Mouse (Mus musculus): ENCODE measurements around the gene Tma7. TPM values are rescaled to one million over a fixed set of nuclear protein-coding genes. Genes with fewer than 3 reads are reported as not detected.

The Tma7 gene
- total RNA-seq, 2 experiments from 2014 or later, result 286 to 308 TPM

- DNase-seq (ENCODE audit: low spot score in 2 of 2), result peak; percentile 93 to 96
Measured at GRCm38 (mm10) chr9:109073661-109074573, 8.5 kb downstream of the Tma7 start, which contains the start of gene Atrip. TSS of gene Atrip (minus strand) at chr9:109074124.

GRCm38 (mm10) chr9:109068095-109068735 is 14.2 kb downstream of the Tma7 start:
- no peak for DNase-seq (ENCODE audit: low spot score in 2 of 2)

GRCm38 (mm10) chr9:109060898-109061295 is 21.5 kb downstream of the Tma7 start:
- no peak for DNase-seq (ENCODE audit: low spot score in 2 of 2)

- no peak for DNase-seq (ENCODE audit: low spot score in 2 of 2)
Measured at GRCm38 (mm10) chr9:109060184-109060897, 22.0 kb downstream of the Tma7 start.

GRCm38 (mm10) chr9:109059136-109059903 is 23.1 kb downstream of the Tma7 start, which contains the start of gene Trex1:
TSS of gene Trex1 (minus strand) at chr9:109059734.
- DNase-seq (ENCODE audit: low spot score in 2 of 2), result peak; percentile 78 to 95

- no peak for DNase-seq (ENCODE audit: low spot score in 2 of 2)
Measured at GRCm38 (mm10) chr9:109058006-109058765, 24.2 kb downstream of the Tma7 start.

- no peak for DNase-seq (ENCODE audit: low spot score in 2 of 2)
Measured at GRCm38 (mm10) chr9:109057543-109057942, 24.8 kb downstream of the Tma7 start.

GRCm38 (mm10) chr9:109056916-109057315 is 25.5 kb downstream of the Tma7 start:
- DNase-seq (ENCODE audit: low spot score in 2 of 2), result no peak

GRCm38 (mm10) chr9:109056081-109056690 is 26.2 kb downstream of the Tma7 start:
- no peak for DNase-seq (ENCODE audit: low spot score in 2 of 2)

- no peak for DNase-seq (ENCODE audit: low spot score in 2 of 2)
Measured at GRCm38 (mm10) chr9:109055271-109056030, 26.9 kb downstream of the Tma7 start.

GRCm38 (mm10) chr9:109054712-109055111 is 27.7 kb downstream of the Tma7 start:
- DNase-seq (ENCODE audit: low spot score in 2 of 2), result peak; percentile 75 to 80

GRCm38 (mm10) chr9:109053851-109054250 is 28.5 kb downstream of the Tma7 start:
- DNase-seq (ENCODE audit: low spot score in 2 of 2), result no peak

GRCm38 (mm10) chr9:109053366-109053765 is 29.0 kb downstream of the Tma7 start:
- no peak for DNase-seq (ENCODE audit: low spot score in 2 of 2)

GRCm38 (mm10) chr9:109052490-109053260 is 29.7 kb downstream of the Tma7 start:
- DNase-seq (ENCODE audit: low spot score in 2 of 2), result no peak

- no peak for DNase-seq (ENCODE audit: low spot score in 2 of 2)
Measured at GRCm38 (mm10) chr9:109051651-109052489, 30.5 kb downstream of the Tma7 start.

- no peak for DNase-seq (ENCODE audit: low spot score in 2 of 2)
Measured at GRCm38 (mm10) chr9:109051011-109051501, 31.3 kb downstream of the Tma7 start.

GRCm38 (mm10) chr9:109050674-109050997 is 31.8 kb downstream of the Tma7 start:
- DNase-seq (ENCODE audit: low spot score in 2 of 2), result no peak

All from layer of hippocampus, adult 18-20 months (tissue).